Mouse (Mus musculus) heart, adult 2 months (tissue): ENCODE results near the gene Olfr692.

ENCODE experiments used
- CTCF ChIP-seq: fragments of 200-600 bp; IDR thresholded peaks from 2 replicates; pipeline ENCODE4 v1.8.1; 2022; ENCODE audit warnings: antibody characterized with exemption, mild to moderate bottlenecking, moderate library complexity
- POLR2A ChIP-seq: fragments of 200-500 bp; IDR thresholded peaks from 2 replicates; pipeline ENCODE4 v1.6.1; 2011; ENCODE audit warnings: mild to moderate bottlenecking, low read depth, low read length, control low read depth; ENCODE audit not compliant: insufficient read depth

DNA sequence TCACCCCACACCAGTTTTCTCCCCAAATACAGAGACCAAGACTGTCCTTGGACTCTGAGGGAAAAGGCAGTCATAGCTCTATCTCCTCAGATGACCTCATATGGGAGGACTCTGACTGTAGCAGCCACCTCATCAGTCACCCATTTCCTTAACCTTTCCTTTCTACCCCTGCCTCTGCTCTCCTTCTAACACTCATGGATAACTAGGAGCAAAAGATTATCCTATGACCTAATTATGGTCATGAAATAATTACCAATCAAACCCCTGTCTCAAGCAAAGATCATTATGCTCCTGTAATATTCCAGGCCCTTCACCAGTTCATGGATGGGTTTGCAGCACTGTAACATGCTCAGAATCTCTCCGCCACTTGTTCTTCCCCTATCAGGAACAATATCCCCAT, at the start of gene Olfr692:
- no peak for TF ChIP-seq CTCF
- no peak for TF ChIP-seq POLR2A
